Mouse (Mus musculus) lung, adult 10 weeks (tissue): Measurements from ENCODE around the gene Usp32. TPM values are rescaled to one million over a fixed set of nuclear protein-coding genes. Genes with fewer than 3 reads are reported as not detected.

Experiments used
- polyA plus RNA-seq: library from polyadenylated mRNA; stranded (reverse); fragments of 350-450 nt; fragmentation: Illumina TruSeq; extraction: RNeasy Lipid Tissue Mini Kit (QIAGEN cat#74804); gene quantifications from one replicate; pipeline ENCODE4 v1.2.3, GENCODE M21; 2014; ENCODE audit warnings: low read depth, low replicate concordance; ENCODE audit not compliant: insufficient read depth

Usp32 gene
- polyA plus RNA-seq, result 7.3 TPM

DNA sequence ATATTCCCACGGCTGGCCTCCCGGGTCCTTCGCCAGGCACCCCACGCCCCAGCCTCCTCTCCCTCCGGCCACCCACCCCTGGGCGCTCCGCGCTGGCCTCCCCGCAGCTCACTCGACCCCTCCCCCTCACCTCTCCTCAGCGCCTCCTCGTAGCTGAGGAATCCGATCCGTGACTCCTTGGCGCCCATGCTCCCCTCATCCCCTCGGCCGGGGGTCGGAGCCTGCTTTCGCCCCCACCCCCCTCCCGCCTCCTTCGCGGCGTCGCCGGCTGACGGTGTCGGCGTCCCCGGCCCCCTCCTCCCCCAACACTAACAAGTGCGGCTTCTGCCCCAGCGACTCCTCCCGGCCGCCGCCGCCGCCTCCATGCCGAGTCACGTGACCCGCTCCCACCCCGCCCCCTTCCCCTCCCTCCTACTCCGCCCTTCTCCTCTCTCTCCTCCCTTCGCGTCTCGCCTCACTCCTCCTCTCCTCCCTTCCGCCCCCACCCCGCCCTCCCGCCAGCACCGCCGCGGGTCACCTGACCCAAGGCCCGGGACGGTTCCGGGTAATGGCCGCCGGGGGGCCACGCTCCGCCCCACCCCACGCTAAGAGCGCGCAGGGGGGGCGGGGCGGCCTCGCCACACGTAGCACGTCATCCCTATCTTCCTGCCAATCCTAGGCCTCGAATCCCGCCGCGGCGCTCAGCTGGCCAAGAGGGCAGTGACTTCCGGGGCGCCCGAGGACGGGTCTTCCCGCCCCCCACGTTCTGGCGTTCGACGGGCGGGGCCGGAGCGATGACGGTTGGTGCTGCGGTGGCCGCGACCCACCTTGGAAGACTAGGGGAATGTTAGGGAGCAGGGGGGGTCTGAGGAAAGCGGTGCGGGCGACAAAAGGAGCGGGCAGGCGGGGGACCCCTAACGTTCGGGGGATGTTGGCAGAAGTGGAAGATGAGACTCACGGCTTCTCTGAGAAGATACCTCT lies at the start of gene Usp32:
Gene Usp32 (minus strand): TSS at position 581 of the 960 bp plus-strand sequence.

DNA sequence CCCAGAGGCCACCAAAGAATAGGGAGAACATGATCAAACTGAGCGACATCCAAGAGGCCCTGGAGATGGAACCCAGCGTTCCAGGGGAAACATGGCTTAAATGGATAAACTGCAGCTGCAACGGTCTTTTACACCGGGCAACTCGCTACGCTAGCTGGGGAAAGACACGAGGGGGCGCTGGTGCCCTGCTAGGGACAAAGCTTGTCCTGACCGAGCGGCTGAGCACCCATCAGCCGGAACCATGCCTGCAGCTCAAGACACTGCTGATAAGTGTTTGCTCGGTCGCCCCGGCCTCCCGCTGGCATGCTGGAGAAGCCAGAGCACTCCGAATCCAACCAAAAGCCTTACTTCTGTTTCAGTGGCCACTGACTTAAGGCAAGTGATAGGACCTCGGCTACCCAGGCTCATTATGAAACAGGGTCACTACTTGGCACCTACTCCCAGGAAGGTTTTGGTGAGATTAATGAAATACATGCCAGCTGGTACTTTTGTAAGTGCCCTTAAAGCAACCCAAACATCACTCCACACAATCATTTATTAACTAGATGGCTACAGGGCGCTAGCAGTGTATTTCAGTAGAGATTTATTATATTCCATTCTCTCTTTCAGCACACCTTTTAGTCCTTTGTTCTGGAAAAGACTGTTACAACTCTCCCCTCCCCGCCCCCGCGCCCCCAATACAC lies 30.2 kb upstream of the Usp32 start, which contains the start of gene 1700125H20Rik:
Gene 1700125H20Rik (plus strand): TSS at position 347 of the 683 bp plus-strand sequence.

DNA sequence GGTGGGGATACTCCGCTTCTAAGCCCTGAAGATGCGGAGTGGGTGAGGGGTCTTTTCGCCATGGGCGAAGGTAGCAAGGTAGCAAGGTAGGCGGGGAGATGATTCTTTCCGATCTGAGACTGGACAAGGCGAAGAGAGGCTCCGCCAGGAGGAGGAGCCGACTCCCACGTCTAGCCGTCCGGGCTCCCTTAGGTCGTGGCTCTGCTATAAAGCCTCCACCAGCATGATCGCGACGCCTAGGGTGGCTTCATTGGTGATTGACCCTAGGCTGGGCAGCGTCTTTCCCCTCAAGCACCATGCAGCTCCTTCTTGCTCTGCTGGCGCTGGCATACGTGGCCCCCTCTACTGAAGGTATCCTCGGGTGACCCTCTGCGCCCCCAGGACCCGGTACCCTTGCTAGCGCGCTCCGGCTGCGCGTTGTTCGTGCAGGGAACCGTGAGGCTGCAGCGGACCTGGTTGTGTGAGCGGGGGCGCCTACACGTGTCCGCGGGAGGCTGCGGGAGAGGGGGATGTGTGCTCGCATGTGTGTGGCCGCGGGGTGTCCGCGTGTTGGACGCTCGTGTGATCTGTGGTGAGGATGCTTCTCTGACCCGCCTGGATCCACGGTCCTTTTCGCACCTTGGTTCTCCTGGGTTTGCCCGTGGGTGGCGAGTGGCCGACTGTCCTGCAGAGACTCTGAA lies 182.2 kb downstream of the Usp32 start, which contains the start of gene Car4:
Gene Car4 (plus strand): TSS at position 196 of the 680 bp plus-strand sequence.

Other genes starting within 250 kb of the Usp32 start
- 18.3 TPM for gene Znhit3, start 223.8 kb downstream of the Usp32 start, polyA plus RNA-seq
- gene Car4, start 182.4 kb downstream of the Usp32 start, polyA plus RNA-seq, result 239 TPM
- gene 1700125H20Rik, start 30.2 kb upstream of the Usp32 start, polyA plus RNA-seq, result not detected
- gene Appbp2, start 95.0 kb upstream of the Usp32 start, polyA plus RNA-seq, result 9.0 TPM
- gene Ppm1d, start 171.1 kb upstream of the Usp32 start, polyA plus RNA-seq, result 9.4 TPM
- 22.0 TPM for gene Bcas3, start 213.0 kb upstream of the Usp32 start, polyA plus RNA-seq